ENCODE assay signal across 1 mouse cellular context in genomic region chr2:144280568-144280967, GRCm38 (mm10).
TF ChIP-seq lines count a peak whose summit lies in the region.

No protein-coding gene starts in this region.

TF ChIP-seq in MEL, 35 proteins besides CTCF, POLR2A, EP300 and RAD21:
- TF ChIP-seq NRF1 (IDR thresholded peaks at IDR 0.05; ENCODE audit: insufficient read depth, low read depth, low read length, poor library complexity, severe bottlenecking) (no peak), ZNF384 (IDR thresholded peaks at IDR 0.05; ENCODE audit: low read depth, low read length) (peak; percentile 51; the same call in 1 of the 2 replicates), MAFK (IDR thresholded peaks at IDR 0.05; ENCODE audit: borderline replicate concordance, low read depth, low read length) (no peak), JUND (IDR thresholded peaks at IDR 0.05; ENCODE audit: low read depth, low read length) (no peak)
